Mouse (Mus musculus) kidney, postnatal 4 days (tissue): ENCODE measurements around the gene Hint2.

Experiments used
- DNase-seq, 2 experiments: peaks; one replicate each; pipeline ENCODE4 v3.0.0; 2021; ENCODE audit warnings: mixed read lengths in 2 of 2

Gene Hint2

GRCm38 (mm10) chr4:43656339-43657109 lies at the start of gene Hint2:
Gene Hint2, minus strand, starts transcription at chr4:43656466.
- peak; percentile 92 to 96 for DNase-seq

GRCm38 (mm10) chr4:43705991-43706390 lies 49.7 kb upstream of the Hint2 start:
- DNase-seq: peak in 1 of 2 experiments; percentile 47

- DNase-seq: peak; percentile 59 to 70
These were observed 47.6 kb upstream of the Hint2 start for GRCm38 (mm10) chr4:43703851-43704250.

GRCm38 (mm10) chr4:43703439-43703838 lies 47.2 kb upstream of the Hint2 start:
- no peak for DNase-seq

- no peak for DNase-seq
These were observed 44.4 kb upstream of the Hint2 start, which contains the start of gene Olfr70 for GRCm38 (mm10) chr4:43700707-43701106. Gene Olfr70, minus strand, starts transcription at chr4:43700807.

- DNase-seq: no peak
These were observed 40.3 kb upstream of the Hint2 start for GRCm38 (mm10) chr4:43696561-43696960.

- peak; percentile 38 to 60 for DNase-seq
These were observed 39.0 kb upstream of the Hint2 start for GRCm38 (mm10) chr4:43695249-43695671.

GRCm38 (mm10) chr4:43694439-43695248 lies 38.4 kb upstream of the Hint2 start:
- DNase-seq: no peak

GRCm38 (mm10) chr4:43693806-43694241 lies 37.6 kb upstream of the Hint2 start:
- no peak for DNase-seq

- no peak for DNase-seq
These were observed 34.8 kb upstream of the Hint2 start for GRCm38 (mm10) chr4:43691026-43691425.

GRCm38 (mm10) chr4:43690021-43690420 lies 33.8 kb upstream of the Hint2 start:
- DNase-seq: no peak

GRCm38 (mm10) chr4:43679416-43680043 lies 23.3 kb upstream of the Hint2 start:
- peak; percentile 55 to 72 for DNase-seq

- no peak for DNase-seq
These were observed 22.3 kb upstream of the Hint2 start for GRCm38 (mm10) chr4:43678541-43678940.

- DNase-seq: no peak
These were observed 19.3 kb upstream of the Hint2 start for GRCm38 (mm10) chr4:43675608-43676007.

GRCm38 (mm10) chr4:43674974-43675373 lies 18.7 kb upstream of the Hint2 start:
- no peak for DNase-seq

GRCm38 (mm10) chr4:43673703-43674102 lies 17.4 kb upstream of the Hint2 start:
- DNase-seq: no peak

GRCm38 (mm10) chr4:43672070-43672469 lies 15.8 kb upstream of the Hint2 start:
- peak; percentile 95 to 97 for DNase-seq

GRCm38 (mm10) chr4:43669428-43669794 lies 13.1 kb upstream of the Hint2 start:
- DNase-seq: peak; percentile 83 to 89

- DNase-seq: peak; percentile 93 to 95
These were observed 12.6 kb upstream of the Hint2 start, which contains the start of the genes Tmem8b and Fam221b for GRCm38 (mm10) chr4:43668782-43669427. Gene Tmem8b, plus strand, starts transcription at chr4:43668971. Gene Fam221b, minus strand, starts transcription at chr4:43669145.

- DNase-seq: no peak
These were observed 10.1 kb upstream of the Hint2 start for GRCm38 (mm10) chr4:43666412-43666811.

- no peak for DNase-seq
These were observed 880 bp upstream of the Hint2 start for GRCm38 (mm10) chr4:43657146-43657545.

GRCm38 (mm10) chr4:43655656-43656338 lies 469 bp downstream of the Hint2 start:
- peak in 1 of 2 experiments; percentile 18 for DNase-seq
